Mouse (Mus musculus) heart, postnatal 4 days (tissue): ENCODE measurements at regions not wholly inside any gene's neighbourhood (a gene's known extent, or its start where the extent isn't known, plus 50 kb on each side); places are given as distances from the start of the nearest gene placed in this dataset.
A peak's percentile ranks its signal among the peaks of the same experiment; 100 is the strongest.

Experiments used
- DNase-seq: peaks from one replicate; pipeline ENCODE4 v3.0.0; 2021

DNA sequence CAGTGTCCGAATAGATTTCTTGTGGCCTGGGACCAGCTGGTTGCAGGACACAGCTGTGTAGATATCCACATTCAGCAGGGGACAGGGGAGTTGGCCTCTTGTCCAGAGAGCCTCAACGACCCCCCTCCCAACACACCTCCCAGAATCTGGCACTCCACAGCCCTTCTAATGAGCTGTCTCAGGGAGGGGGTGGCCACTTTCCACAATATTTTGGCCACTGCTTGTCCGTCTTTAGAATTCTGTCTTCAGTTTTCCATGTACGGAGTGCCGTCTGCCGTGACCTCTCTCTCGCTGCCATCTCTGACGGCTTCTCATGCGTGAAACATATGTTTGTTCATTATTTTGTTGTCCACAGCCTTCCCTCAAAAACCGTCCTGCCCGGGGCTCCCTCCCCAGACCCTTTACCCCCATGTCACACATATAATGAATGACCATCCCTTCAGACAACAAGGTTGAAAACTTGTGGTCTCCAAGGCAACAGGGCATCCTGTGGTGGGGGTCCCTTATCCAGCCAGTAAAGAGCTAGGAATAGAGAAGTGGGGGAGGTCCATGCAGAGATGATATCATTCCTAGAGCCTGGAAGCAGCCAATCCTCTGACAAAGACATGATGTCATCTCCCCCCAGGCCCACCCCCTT, 200.3 kb downstream of the Sox9 start:
- no peak for DNase-seq

DNA sequence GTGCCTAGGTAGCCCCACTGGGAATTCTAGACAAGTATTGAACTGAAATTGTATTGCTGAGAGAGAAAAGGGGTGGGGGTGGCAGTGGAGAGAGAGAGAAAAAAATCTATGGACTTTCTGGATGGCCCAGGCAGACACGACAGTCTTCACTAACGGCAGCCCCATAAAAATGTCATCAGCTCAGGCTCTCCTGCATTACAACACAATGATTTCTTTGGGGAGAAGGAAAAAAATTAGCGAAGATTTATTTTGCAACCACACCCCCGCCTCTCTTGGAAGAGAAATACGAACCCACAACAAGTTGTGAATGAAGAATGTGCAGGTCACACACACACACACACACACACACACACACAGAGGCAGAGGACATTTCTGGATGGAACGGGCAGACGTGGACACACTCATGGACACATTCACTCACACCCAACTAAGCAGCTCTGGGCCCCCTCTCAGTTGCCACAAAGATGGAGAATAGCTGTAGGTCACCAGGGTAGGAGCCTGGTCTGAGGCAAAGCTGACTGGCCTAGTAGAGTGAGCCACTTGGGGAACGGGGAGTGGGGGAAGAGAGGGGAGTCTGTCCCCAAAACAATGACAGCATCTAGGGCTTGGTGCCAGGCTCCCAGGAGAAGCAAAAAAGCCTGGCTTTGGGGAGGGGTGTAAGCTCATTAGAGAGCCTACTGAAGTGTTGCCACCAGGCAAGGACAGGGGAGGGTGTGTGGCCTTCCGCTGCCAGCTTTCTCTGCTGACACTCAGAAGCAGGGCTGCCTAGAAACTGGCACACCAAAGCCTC, 201.0 kb downstream of the Sox9 start:
- DNase-seq = peak; percentile 43

DNA sequence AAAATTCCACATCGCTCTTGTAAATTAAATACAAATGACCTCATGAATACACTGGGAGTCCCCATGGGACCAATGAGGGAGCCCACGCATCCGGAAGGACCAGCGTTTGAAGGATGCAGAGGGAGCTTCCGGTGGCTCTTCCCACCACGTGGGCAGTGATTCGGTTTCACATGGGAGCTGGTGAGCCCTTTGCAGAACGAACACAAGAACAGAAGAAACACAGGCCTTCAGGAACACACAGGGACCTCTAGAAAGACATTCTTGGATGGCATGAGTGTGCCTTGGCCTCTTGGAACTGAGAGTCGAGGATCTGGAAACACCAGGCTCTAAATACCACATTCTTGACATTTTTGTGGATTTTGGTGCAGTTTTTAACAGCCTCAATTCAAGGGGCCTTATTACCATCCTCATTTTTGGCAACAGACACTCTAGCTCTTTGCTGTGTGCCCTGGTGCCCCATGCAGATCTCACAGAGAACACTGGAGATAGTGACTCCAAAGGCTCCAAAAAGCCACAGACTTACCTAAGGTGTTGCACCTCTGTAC, 204.1 kb downstream of the Sox9 start:
- no peak for DNase-seq

DNA sequence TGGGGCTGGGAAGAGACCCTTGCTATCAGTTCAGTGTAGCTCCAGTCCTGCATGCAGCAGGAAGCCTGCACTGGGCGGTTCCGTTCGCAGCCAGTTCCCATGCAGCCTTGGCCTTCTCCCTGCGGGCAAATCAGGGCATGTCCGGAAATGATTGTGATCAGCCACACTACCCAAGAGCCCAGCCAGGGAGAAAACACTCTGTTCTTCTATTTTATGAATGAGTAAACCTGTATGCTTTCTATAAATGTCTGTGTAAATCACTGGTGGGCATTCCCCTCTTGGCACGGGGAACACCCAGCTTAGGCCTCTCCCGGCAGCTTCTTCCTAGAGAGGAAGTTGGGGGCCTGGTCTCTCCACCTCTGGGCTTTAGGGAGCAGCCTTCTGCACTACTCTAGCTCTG, 205.8 kb downstream of the Sox9 start:
- peak; percentile 28 for DNase-seq

DNA sequence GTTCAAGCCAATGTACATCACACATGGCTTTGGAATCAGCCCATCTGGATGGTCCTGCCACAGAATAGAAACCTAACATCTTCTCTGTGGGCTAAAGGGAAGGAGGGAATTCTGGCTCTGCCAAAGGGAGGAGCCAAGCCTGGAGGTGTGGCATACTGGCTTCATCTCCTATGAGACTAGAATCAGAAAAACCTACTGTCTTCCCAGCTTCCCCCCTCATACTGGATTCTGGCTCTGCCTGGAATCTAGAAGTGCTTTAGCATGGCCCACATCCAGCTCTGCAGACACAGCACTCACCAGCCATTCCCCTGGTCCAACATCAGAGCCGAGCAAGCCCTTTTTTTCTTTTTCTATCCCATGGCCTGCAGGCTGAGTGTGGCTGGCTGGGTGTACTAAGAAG, 206.9 kb downstream of the Sox9 start:
- no peak for DNase-seq

DNA sequence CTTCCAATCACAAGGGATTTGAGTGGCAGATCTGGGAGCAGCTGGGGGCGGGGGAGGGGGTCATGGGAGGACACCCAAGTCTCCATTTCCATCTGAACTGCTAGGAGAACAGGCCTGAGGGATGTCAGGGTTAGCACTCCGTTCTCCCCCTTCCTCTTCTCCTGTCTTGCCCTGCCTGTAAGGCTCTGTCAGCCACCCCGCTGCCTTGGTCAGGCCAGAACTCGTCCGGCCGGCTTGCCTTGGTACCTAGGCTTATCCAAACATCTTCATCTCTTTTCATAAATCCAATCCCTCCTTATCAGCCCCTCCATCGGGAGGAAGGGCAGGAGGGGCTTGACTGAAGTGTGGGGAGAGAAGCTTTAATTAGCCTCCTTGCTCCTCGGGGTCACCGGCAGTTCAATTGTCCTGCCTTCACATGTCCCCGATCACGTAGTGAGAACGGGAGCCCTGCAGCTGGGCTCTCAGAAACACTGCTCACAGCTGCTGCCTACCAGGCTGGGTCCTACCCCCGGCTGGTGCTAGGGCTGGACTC, 208.0 kb downstream of the Sox9 start:
- no peak for DNase-seq

DNA sequence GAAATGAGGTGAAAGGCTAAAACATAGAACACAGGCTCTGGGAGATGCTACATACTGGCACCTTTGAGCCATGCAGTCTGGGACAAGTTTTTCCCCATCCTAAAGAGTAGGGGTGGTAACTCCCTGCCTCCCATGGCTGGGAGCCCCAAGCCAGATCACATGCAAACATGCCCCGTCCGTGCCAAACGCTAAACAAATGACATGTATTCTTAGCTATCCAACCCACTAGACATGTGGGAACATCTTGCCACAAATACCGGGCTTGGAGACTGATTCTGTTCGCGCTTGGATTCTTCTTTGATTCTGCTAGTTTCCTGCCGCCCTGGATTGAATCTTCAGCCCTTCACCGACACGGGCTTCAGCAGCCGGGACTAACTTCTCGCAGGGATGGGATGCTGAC, 208.7 kb downstream of the Sox9 start:
- DNase-seq = no peak

DNA sequence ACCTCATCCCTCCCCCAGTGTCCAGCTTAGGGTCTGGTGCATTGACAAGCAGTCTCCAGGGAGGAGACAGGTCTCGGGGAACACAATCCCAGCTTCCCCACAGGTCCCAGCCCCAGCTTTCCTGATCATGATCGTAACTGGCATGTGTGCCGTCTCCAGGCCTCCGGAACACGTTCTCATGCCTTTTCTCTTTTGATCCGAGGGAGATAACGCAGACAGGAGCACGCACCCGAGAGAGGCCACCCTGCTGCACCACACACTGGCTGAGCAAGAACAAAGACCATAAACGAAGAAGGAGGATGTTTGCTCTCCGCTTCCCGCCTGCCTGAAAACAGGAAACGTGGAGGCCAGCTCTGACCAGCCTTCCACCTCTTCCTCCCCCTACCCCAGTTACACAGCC, 209.8 kb downstream of the Sox9 start:
- DNase-seq = no peak

DNA sequence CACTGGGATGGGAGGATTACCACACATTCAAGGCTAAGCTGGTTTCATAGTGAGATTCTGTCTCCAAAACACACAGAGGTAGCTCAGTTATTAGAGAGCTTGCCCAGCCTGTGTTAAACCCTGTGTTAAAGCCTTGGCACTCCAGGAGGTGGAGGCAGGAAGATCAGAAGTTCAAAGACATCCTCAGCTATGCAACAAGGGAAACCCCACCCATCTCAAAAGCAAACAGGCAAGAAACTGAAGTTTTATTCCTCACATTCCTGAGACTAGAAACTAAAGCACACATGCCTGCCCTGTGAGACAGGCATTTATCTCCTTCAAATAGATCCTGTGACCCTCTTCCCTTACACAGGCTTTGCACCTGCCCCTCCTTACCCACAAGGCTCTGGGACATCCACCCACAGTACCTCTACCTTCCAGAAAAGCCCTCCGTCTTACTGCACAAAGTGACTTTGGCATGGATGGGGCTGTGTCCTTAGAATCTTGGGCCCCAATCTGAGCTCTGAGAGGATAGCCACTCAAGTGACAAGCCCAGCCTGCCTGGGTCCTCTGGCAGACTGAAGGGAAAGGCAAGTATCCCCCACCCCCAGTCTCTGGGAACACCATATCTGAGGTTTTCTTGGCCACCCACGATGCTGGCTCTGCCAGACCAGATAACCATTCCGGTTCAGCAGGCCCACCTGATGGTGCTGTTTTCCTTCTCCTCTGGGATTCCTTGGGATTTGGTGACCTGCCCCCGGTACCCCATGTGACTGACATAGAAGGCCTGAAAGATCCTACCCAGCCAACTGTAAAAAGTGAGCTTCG, 217.0 kb downstream of the Sox9 start:
- DNase-seq = no peak

DNA sequence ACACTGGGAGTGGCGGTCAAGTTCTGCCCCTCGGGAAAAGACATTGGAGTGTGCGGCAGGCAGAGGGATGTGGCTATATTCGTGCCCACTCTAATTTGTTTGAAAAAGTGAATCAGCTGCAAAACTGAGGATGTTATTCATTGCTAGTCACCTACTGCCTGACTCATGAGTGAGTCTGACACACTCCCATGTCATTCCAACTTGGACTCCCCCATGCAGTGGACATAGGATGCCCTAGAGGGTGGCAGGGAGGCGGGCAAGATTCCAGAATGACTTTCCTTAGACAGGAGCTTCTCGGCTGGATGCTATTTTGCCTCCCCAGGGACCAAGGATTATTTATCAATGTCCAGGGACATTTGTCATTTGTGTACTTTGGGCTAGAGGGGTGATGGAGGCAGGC, 219.0 kb downstream of the Sox9 start:
- DNase-seq = no peak

DNA sequence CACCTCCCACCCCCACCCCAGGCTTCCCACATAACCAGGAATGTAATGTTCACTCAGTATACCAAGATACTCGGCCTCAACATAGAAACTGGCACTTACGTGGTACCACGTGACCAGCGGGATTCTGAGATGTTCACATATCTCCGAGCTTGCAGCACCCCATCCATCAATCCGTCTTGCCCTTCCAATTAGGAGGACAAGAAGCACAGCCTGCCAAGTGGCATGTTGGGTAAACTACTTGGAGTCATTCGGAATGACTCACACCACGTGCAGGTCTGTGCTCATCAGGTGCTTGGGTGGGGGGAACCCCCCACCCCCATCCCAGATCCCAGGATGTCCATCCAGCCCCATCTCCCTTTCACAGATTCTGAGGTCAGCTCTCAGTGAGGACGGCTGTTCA, 223.9 kb downstream of the Sox9 start:
- DNase-seq = no peak

DNA sequence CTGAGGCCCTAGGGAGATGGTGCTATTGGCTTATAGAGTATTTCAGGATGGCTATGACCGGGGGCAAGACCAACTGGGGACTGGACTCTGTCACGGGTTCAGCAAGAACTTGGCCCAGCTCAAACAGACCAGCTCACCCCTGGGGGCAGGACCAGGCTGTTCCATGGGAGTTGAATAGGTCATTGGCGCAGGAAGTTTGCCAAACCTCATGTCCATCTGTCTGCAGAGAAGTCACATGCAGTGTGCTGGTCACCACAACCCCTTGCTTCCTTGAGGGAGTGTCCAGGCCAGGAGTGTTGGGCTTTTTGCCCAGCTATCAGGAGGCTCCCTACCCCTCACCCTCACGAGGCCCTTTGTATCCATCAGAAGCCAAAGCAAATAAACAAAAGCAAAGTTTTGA, 226.5 kb downstream of the Sox9 start:
- peak; percentile 19 for DNase-seq

DNA sequence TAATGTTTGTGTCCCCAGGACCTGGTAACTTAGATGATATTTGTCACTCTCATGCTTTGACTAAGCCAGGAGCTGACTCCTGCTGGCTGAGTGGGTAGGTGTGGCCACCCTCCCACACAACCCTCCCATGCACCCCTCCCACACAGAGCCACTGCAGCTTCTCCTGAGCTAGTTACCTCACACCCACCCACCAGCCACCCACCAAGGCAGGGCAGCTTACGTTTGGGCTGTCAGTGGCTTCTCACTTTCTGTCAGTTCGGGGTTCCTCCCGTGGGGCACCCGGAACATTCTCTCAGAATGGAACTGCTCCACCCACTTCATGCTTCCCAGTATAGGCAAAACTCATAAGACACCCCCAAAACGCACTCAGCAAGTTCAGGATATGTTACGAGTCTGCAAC, 227.4 kb downstream of the Sox9 start:
- DNase-seq = no peak

DNA sequence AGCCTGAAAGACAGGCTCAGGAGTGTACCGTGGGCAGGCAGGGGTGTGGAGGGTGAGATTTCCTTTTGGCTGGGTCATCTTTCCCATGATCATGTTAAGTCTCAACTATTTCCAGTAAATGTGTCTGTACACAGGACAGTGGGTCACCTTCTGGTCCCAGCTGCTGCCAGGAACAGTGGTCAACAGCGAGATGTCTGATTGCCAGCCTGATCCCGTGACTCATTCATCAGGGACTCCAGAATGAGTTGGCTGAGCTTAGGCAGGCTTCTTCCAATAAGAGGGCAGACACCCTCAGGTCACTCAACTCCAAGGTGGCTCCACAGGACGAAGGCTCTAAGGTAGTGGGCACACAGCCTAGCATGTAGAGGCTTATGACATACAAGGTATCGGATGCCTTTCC, 228.9 kb downstream of the Sox9 start:
- no peak for DNase-seq

DNA sequence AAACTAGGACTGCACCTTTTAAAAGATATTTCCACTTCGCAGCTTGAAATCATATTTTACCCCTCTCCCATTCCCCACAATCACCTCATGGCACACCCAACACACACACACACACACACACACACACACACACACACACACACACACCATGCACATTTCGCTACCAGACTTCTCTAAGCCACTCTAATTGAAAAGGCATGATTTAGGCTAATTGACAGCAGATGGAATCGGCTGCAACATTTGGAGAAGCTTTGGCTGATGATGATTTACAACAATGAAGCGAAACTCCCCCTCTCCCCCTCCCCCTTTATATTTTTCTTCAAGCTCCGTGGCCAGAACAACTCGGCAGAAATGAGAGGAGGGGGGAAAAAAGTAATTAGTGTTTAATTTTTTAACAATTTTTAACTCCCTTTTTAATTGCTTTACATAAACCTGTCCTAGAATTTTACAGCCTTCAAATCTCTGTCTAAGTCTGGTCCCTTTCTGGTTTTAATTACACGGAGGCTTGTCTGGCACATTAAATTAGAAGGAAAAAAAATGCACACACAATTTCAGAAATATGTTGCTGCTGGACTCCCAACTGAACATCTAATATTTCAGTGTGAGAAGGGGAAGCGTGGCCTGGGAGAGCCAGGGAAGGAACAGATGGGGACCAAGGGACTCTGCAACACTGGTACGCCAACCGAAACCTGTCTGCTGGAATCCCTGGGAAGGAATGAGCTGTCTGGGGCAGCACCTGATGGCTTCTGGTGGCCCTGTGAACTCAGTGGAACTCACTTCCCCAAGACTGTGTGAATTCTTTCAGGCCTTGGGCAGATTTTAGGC, 232.4 kb downstream of the Sox9 start:
- DNase-seq = no peak

DNA sequence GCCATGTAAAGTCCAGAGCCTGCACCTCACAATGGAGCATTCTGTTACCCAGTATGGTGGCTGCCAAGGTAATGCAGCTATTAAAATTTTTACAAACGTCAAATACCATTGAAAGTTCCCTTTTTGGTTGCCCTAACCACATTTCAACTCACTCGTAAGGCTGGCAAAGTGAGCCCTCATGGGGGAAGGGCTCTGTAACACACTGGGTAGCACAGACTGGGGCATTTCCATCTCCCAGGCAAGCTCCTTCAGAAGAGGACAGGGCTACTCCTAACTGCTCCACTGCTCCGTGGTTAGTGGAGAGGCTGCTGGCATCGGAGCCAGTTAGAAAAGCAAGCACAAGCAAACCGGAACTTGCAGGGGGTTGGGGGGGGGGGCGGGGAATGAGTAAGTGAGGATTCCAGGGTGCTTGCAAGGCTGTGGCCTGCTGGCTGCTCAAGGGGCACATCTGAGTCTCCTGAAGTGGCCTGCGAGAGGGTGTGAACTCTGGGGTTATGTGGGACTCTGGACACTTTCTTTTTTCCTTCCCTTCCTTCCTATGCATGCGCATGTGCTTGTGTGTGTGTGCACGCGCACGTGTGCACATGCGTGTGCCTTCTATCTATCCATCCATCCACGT, 233.8 kb downstream of the Sox9 start:
- DNase-seq = no peak

DNA sequence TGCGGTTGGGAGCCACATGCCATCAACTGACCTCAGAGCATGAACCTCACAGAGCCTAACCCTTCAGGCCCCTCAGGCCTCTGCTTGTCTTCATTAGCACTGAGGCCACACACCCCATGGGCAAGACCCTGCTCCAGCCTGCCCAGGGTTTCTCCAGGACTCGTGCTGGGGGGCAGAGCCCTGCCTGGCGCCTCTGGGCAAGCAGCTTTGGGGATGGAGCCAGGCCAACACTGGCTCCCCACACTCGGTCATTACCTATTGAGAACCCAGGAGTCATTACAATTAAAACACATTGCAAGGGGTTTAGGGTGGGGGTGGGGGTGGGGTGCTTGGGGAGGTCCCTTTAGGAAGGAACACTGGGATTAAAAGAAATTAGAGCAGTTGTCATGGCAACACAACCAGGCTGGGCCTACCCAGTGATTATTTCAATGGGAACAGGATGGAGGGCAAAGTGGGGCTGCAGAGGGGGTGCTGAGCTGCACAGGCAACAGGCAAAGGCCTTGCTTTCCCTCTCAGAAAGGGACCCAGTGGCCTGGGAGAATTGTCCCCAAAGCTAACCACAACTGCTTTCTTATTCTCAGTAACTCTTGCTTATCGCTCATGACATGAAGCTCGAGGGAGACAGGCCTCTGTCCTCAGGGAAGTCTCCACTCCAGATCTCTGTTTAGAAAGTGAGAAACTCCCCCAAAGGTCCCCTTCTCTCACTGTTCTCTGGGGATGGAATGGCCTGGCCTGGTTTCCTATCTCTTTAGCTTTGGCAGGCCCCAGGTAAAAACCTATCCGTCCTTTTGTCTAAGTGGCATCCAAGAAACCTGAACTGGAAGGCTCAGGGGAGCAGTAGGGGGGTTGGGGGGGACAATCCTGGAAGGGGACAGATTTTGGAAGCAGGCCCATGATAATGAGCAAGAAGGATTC, 235.0 kb downstream of the Sox9 start:
- no peak for DNase-seq

DNA sequence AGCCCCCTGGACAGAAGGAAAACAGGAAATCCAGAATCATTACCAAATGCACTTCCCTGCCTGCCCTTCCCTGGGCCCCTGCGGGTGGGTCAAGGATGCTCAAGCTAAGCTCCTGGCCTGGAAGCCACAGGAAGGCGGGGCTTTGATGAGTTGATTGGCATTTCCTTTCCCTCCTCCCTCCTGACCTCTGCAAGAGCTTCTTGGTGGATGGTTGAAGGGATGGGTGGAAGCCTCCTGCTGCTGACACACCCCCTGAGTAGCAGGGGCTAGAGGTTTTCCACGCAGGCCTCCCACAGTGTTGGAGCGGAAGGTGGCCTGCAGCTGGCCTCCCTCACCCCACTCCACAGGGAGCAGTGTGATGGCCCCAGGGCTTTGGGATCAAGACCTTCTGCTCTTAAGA, 239.5 kb downstream of the Sox9 start:
- no peak for DNase-seq

DNA sequence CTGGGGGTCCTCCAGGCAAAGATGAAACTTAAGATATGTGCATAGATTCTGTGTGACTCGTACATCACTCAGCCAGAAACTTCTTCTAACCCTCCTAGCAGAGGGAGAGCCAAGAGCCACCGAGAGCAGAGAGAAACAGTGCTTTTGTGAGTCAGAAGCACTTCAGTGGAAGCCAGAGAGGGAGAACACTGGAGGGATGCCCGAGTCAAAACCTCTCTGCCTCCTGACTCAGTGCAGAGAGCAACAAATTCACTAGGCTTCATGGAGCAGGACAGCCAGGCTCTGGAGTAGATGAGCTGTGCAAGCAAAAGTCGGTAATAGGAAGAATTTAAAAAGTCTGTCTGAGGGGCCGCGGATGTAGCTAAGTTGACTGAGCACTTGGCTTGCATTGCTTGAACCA, 245.0 kb downstream of the Sox9 start:
- peak; percentile 37 for DNase-seq

DNA sequence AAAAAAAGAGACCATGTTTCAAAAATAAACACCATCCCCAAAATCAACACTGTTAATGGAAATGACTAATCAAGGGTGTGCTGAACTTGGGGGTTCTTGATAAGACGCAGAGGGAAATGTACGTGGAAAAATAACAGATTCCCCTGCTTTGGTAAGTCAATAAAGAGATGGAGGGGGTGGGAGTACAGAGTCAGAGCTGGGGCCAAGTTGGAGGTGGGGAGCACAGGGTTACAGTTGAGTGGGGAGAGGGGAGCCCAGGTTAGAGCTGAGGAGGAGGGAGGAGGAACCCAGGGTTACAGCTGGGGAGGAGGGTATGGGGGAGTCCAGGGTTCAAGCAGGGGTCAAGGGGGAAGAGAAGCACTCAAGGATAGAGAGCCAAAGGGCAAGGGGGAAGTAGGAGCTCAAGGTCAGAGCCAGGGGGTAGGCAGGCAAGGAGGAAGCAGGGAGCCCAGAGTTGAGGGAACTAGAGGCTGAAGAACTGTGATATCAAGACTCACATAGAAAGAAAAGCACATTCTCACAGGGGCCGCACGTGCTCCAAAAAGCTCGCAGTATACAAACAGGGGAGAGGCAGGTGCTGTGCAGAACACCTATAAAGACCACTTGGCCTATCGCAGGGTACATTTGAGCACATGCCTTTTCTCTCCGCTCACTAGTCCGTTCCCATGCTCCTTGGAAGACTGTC, 246.4 kb downstream of the Sox9 start:
- no peak for DNase-seq
